Mouse (Mus musculus): ENCODE results near the gene Cebpg. TPM values are rescaled to one million over a fixed set of nuclear protein-coding genes. Genes with fewer than 3 reads are reported as not detected.

Gene Cebpg
- polyA plus RNA-seq, 1 experiment from 2014 or later, result 43.0 TPM

DNA sequence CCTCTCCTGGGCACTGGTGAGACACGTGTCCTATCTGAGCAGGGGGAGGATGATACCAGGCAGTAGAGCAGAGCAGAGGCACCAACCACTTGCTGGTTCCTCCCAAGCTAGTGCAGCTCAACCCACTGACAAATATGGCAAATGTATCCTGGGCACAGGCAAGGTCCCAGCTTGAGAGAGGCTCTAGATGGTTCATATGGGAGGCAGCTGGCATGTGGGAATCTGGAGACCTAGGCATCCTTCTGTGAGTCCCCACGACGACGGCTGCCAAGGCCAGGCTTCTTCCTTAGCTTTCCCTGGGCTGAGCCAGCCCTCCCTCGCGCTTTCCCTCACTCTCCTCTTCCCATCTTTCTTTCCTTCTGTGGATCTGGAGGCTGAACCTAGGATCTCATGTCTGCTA, 25.8 kb downstream of the Cebpg start:
- ATAC-seq (ENCODE audit: insufficient number of reproducible peaks, low FRiP score, low TSS enrichment, low read depth), result no peak
- Histone ChIP-seq H3K36me3 (peaks cover 42% of the 10 kb centered on the region), H3K4me3 (no peak overlapping the region), H3K27me3 (no peaks in the 10 kb centered on the region), H3K27ac (no peak overlapping the region), H3K9ac (no peak overlapping the region), H3K9me3 (no peaks in the 10 kb centered on the region), H3K4me2 (no peak overlapping the region), H3K4me1 (peaks cover 10% of the 10 kb centered on the region)
- WGBS, result 74% methylated on average over 6 of the region's 6 CpGs

DNA sequence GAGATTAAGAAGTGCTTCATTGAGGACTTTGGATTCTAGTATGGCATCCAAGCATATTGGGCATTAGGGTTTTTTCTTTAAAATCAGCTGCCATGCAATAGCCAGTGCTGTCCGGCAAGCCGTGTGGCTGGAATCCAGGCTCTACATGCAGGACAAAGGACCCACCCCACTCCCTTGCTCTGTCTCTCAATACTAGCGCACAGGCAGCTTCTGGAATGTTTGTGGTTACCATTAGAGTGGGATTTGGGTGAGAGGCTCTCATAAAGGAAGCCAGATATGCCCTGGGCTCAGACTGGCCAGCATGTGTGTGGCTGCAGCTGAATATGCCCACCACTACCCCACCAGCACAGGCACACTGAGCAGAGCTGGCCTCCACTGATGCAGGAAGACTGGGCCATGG, 26.7 kb downstream of the Cebpg start:
- H3K4me3 ChIP-seq, result no peak overlapping the region
- WGBS, result 79% methylated on average over 3 of the region's 3 CpGs
- H3K36me3 ChIP-seq, result peaks cover 38% of the 10 kb centered on the region
- no peak for ATAC-seq (ENCODE audit: insufficient number of reproducible peaks, low FRiP score, low TSS enrichment, low read depth)
- H3K9ac ChIP-seq, result no peak overlapping the region
- H3K9me3 ChIP-seq, result no peaks in the 10 kb centered on the region
- no peak overlapping the region for H3K27ac ChIP-seq
- H3K4me1 ChIP-seq, result peaks cover 5% of the 10 kb centered on the region; the same call in 1 of the 2 replicates
- no peaks in the 10 kb centered on the region for H3K27me3 ChIP-seq
- H3K4me2 ChIP-seq, result no peak overlapping the region

DNA sequence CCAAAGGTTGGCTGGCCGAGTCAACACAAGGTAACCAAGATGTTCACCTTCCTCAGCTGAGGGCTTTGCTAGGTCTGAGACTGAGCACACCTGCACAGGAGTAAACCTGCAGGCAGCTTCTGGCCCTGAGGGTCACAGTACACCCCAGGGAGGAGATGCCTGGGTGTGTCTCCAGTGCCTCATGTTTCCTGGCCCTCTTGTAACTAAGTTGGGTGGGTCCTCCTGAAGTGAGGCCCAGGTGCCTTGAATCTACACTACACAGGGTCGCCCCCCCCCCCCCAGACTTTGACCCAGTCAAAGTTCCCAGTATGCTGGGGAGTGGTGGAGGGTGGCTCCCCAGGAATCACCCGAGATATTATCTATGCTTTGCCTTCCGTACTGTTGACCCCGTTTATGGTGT, 27.1 kb downstream of the Cebpg start:
- no peaks in the 10 kb centered on the region for H3K27me3 ChIP-seq
- no peak overlapping the region for H3K9ac ChIP-seq
- H3K4me3 ChIP-seq, result no peak overlapping the region
- peaks cover 35% of the 10 kb centered on the region for H3K36me3 ChIP-seq
- H3K4me2 ChIP-seq, result no peak overlapping the region
- H3K27ac ChIP-seq, result no peak overlapping the region
- no peak for ATAC-seq (ENCODE audit: insufficient number of reproducible peaks, low FRiP score, low TSS enrichment, low read depth)
- 0 out of 2 replicates have a peak, but pooled peaks cover 4% of the 10 kb centered on the region for H3K4me1 ChIP-seq
- no peaks in the 10 kb centered on the region for H3K9me3 ChIP-seq
- 75% methylated on average over 5 of the region's 5 CpGs for WGBS

- H3K27me3 ChIP-seq, result no peaks in the 10 kb centered on the region
- 83% methylated on average over 16 of the region's 16 CpGs for WGBS
- H3K4me2 ChIP-seq, result no peak overlapping the region
- H3K27ac ChIP-seq, result no peak overlapping the region
- no peak overlapping the region for H3K4me3 ChIP-seq
- no peak overlapping the region for H3K9ac ChIP-seq
- no peak for ATAC-seq (ENCODE audit: insufficient number of reproducible peaks, low FRiP score, low TSS enrichment, low read depth)
- no peaks in the 10 kb centered on the region for H3K9me3 ChIP-seq
- 0 out of 2 replicates have a peak, but pooled peaks cover 4% of the 10 kb centered on the region for H3K4me1 ChIP-seq
- peaks cover 28% of the 10 kb centered on the region for H3K36me3 ChIP-seq
These were observed 27.8 kb downstream of the Cebpg start for GRCm38 (mm10) chr7:35028559-35028958.

GRCm38 (mm10) chr7:35027801-35028420, 28.5 kb downstream of the Cebpg start:
- Histone ChIP-seq H3K4me2 (no peak overlapping the region), H3K9ac (no peak overlapping the region), H3K36me3 (peaks cover 22% of the 10 kb centered on the region), H3K4me3 (no peak overlapping the region), H3K27ac (no peak overlapping the region), H3K9me3 (no peaks in the 10 kb centered on the region), H3K4me1 (0 out of 2 replicates have a peak, but pooled peaks cover 4% of the 10 kb centered on the region), H3K27me3 (no peaks in the 10 kb centered on the region)
- ATAC-seq (ENCODE audit: insufficient number of reproducible peaks, low FRiP score, low TSS enrichment, low read depth), result no peak
- 73% methylated on average over 9 of the region's 9 CpGs for WGBS

- H3K36me3 ChIP-seq, result peaks cover 19% of the 10 kb centered on the region
- H3K27ac ChIP-seq, result no peak overlapping the region
- H3K4me3 ChIP-seq, result no peak overlapping the region
- H3K9ac ChIP-seq, result no peak overlapping the region
- 0 out of 2 replicates have a peak, but pooled peaks cover 4% of the 10 kb centered on the region for H3K4me1 ChIP-seq
- 76% methylated on average over 3 of the region's 3 CpGs for WGBS
- no peak for ATAC-seq (ENCODE audit: insufficient number of reproducible peaks, low FRiP score, low TSS enrichment, low read depth)
- no peaks in the 10 kb centered on the region for H3K9me3 ChIP-seq
- no peak overlapping the region for H3K4me2 ChIP-seq
- no peaks in the 10 kb centered on the region for H3K27me3 ChIP-seq
These were observed 29.5 kb downstream of the Cebpg start for GRCm38 (mm10) chr7:35026838-35027291.

DNA sequence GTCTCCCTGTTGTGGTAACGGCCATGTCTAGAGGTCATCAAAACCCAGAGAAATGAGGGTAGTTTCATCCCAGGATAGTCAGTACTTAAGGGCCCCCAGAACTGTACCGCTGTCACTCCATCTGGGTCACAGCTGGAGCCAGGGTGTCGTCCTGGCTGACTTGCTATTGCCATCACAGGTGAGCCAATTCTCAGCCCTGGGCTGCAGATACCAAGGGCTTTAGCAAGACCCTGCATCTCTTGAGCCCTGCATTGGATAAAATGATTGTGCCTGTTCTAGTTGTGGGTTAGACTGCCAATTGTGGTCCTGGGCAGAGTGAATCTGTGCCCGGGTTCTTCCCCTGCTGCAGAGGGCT, 30.1 kb downstream of the Cebpg start:
- no peak overlapping the region for H3K27ac ChIP-seq
- 82% methylated on average over 4 of the region's 4 CpGs for WGBS
- no peak overlapping the region for H3K4me2 ChIP-seq
- no peak overlapping the region for H3K9ac ChIP-seq
- H3K4me3 ChIP-seq, result no peak overlapping the region
- H3K4me1 ChIP-seq, result 0 out of 2 replicates have a peak, but pooled peaks cover 6% of the 10 kb centered on the region
- no peaks in the 10 kb centered on the region for H3K9me3 ChIP-seq
- H3K27me3 ChIP-seq, result no peaks in the 10 kb centered on the region
- H3K36me3 ChIP-seq, result peaks cover 20% of the 10 kb centered on the region
- no peak for ATAC-seq (ENCODE audit: insufficient number of reproducible peaks, low FRiP score, low TSS enrichment, low read depth)

DNA sequence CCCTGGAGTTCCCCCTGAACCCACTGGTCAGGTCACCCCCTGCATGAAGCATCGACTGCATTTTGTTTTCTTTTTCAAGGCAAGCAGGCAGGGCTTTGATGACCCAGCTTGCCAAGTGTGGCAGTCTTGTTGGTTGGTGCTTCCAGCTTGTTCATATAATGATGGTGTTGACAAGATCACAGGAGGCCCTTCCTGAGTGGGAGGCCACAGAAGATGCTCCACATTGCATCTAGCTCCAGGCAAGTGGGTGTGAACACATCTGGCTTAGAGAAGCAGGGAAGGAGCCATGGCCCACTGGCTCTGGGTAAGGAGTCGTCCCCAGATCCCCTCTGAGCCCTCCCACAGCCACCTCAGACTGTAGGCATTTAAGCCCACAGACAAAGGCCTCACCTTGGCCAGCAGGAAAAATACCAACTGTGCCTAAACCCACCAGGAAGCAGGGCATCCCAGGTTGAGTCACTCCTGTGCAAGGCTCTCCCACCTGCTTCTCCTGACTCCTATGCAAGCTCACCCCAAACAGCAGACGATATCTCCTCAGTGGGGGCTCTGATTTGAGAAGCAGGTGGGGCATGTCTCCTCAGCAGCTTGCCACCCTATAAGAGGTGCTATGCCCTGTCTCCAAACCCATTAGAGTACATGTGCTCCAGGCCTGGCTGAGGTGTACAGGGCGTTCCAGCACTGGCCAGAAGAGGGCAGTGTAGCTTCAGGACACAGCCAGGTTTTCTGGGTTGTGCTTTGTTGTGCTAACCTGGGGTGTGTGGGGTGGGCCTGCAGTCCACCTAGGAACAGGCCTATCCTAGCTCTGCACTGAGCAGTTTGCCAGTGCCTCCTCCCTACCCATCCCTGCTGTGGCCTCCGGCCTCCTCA, 30.7 kb downstream of the Cebpg start:
- 0 out of 2 replicates have a peak, but pooled peaks have one; percentile 27 for ATAC-seq (ENCODE audit: insufficient number of reproducible peaks, low FRiP score, low TSS enrichment, low read depth)
- no peaks in the 10 kb centered on the region for H3K27me3 ChIP-seq
- H3K4me2 ChIP-seq, result no peak overlapping the region
- no peak overlapping the region for H3K27ac ChIP-seq
- 0 out of 2 replicates have a peak, but pooled peaks cover 6% of the 10 kb centered on the region for H3K4me1 ChIP-seq
- H3K4me3 ChIP-seq, result no peak overlapping the region
- H3K9me3 ChIP-seq, result no peaks in the 10 kb centered on the region
- no peak overlapping the region for H3K9ac ChIP-seq
- H3K36me3 ChIP-seq, result peaks cover 25% of the 10 kb centered on the region
- WGBS, result 47% methylated on average over 5 of the region's 5 CpGs

GRCm38 (mm10) chr7:35024426-35024825, 31.9 kb downstream of the Cebpg start:
- 40% methylated on average over 1 of the region's 1 CpGs for WGBS
- H3K9me3 ChIP-seq, result no peaks in the 10 kb centered on the region
- H3K27me3 ChIP-seq, result no peaks in the 10 kb centered on the region
- no peak for ATAC-seq (ENCODE audit: insufficient number of reproducible peaks, low FRiP score, low TSS enrichment, low read depth)
- no peak overlapping the region for H3K4me3 ChIP-seq
- H3K4me1 ChIP-seq, result 0 out of 2 replicates have a peak, but pooled peaks cover 6% of the 10 kb centered on the region
- no peak overlapping the region for H3K4me2 ChIP-seq
- no peak overlapping the region for H3K27ac ChIP-seq
- peaks cover 16% of the 10 kb centered on the region for H3K36me3 ChIP-seq
- no peak overlapping the region for H3K9ac ChIP-seq

- no peak overlapping the region for H3K4me3 ChIP-seq
- no peak overlapping the region for H3K9ac ChIP-seq
- H3K4me1 ChIP-seq, result 0 out of 2 replicates have a peak, but pooled peaks cover 6% of the 10 kb centered on the region
- WGBS, result 70% methylated on average over 4 of the region's 4 CpGs
- H3K4me2 ChIP-seq, result no peak overlapping the region
- ATAC-seq (ENCODE audit: insufficient number of reproducible peaks, low FRiP score, low TSS enrichment, low read depth), result no peak
- H3K27me3 ChIP-seq, result no peaks in the 10 kb centered on the region
- no peak overlapping the region for H3K27ac ChIP-seq
- H3K36me3 ChIP-seq, result peaks cover 16% of the 10 kb centered on the region
- H3K9me3 ChIP-seq, result no peaks in the 10 kb centered on the region
These were observed 33.1 kb downstream of the Cebpg start for GRCm38 (mm10) chr7:35023251-35023650.

GRCm38 (mm10) chr7:35021365-35021764, 35.0 kb downstream of the Cebpg start:
- ATAC-seq (ENCODE audit: insufficient number of reproducible peaks, low FRiP score, low TSS enrichment, low read depth), result no peak
- no peaks in the 10 kb centered on the region for H3K27me3 ChIP-seq

GRCm38 (mm10) chr7:35015252-35015651, 41.1 kb downstream of the Cebpg start:
- no peak overlapping the region for H3K9ac ChIP-seq
- H3K4me1 ChIP-seq, result no peaks in the 10 kb centered on the region
- 71% methylated on average over 2 of the region's 2 CpGs for WGBS
- H3K36me3 ChIP-seq, result no peaks in the 10 kb centered on the region
- no peak overlapping the region for H3K27ac ChIP-seq
- H3K4me3 ChIP-seq, result no peak overlapping the region
- no peak overlapping the region for H3K4me2 ChIP-seq
- H3K27me3 ChIP-seq, result no peaks in the 10 kb centered on the region
- no peaks in the 10 kb centered on the region for H3K9me3 ChIP-seq
- no peak for ATAC-seq (ENCODE audit: insufficient number of reproducible peaks, low FRiP score, low TSS enrichment, low read depth)

More at GRCm38 (mm10) chr7:35021365-35021764, 35.0 kb downstream of the Cebpg start:
- Histone ChIP-seq H3K4me2 (no peak overlapping the region), H3K9ac (no peak overlapping the region), H3K4me3 (no peak overlapping the region), H3K9me3 (no peaks in the 10 kb centered on the region), H3K27ac (no peak overlapping the region), H3K4me1 (0 out of 2 replicates have a peak, but pooled peaks cover 6% of the 10 kb centered on the region), H3K36me3 (peaks cover 16% of the 10 kb centered on the region)
- 88% methylated on average over 10 of the region's 10 CpGs for WGBS

All from limb, embryonic 15.5 days (tissue).